Mouse (Mus musculus) CH12.LX (cell line): ENCODE results near the gene Serpind1. TPM values are rescaled to one million over a fixed set of nuclear protein-coding genes. Genes with fewer than 3 reads are reported as not detected.

Experiments used
- DNase-seq: peaks from one replicate; pipeline ENCODE4 v3.0.0-alpha.2; 2013; ENCODE audit errors: extremely low read depth
- H3K27ac ChIP-seq: 2 replicates; pipeline ENCODE4 v1.5.1; 2012; ENCODE audit warnings: low read depth, mild to moderate bottlenecking, control low read depth, moderate library complexity; ENCODE audit not compliant: insufficient read depth
- H3K27me3 ChIP-seq: replicated peaks from 2 replicates; pipeline ENCODE3; 2012; ENCODE audit warnings: inconsistent platforms
- H3K36me3 ChIP-seq, 2 experiments: replicated peaks in 1 of 2; 2 replicates each; pipeline versions ENCODE3 to v1.6.1; 2012; ENCODE audit warnings: inconsistent platforms in 1 of 2, low read length in 1 of 2, mild to moderate bottlenecking in 1 of 2, mixed read lengths in 1 of 2, moderate library complexity in 1 of 2; ENCODE audit not compliant: control insufficient read depth in 1 of 2, insufficient read depth in 1 of 2
- H3K4me1 ChIP-seq, 2 experiments: 2 replicates each; pipeline ENCODE4 v1.6.1; 2012; ENCODE audit warnings: inconsistent platforms in 1 of 2, moderate library complexity in 1 of 2; ENCODE audit not compliant: insufficient read depth in 2 of 2, control insufficient read depth in 1 of 2
- H3K4me2 ChIP-seq: 2 replicates; pipeline ENCODE4 v1.6.1; 2012; ENCODE audit warnings: low read depth, mild to moderate bottlenecking, control low read depth; ENCODE audit not compliant: poor library complexity, insufficient read depth, severe bottlenecking
- H3K4me3 ChIP-seq, 3 experiments: fragments of 150-350 bp in 1 of 3; sonication (generic) in 1 of 3; replicated peaks in 1 of 3; 2 replicates each; pipeline versions ENCODE3 to v1.5.1; 2011 to 2012; ENCODE audit warnings: low read depth in 2 of 3, low read length in 2 of 3, mild to moderate bottlenecking in 2 of 3, moderate library complexity in 2 of 3, control low read depth in 1 of 3, improper control_type of control experiment in 1 of 3, inconsistent platforms in 1 of 3, mixed read lengths in 1 of 3; ENCODE audit not compliant: poor library complexity in 1 of 3
- H3K79me2 ChIP-seq: replicated peaks from 2 replicates; pipeline ENCODE4 v1.6.1; 2012; ENCODE audit warnings: mild to moderate bottlenecking, moderate library complexity; ENCODE audit not compliant: control insufficient read depth, poor library complexity, insufficient read depth, severe bottlenecking; ENCODE audit errors: extremely low read depth
- H3K9ac ChIP-seq: 2 replicates; pipeline ENCODE4 v1.6.1; 2012; ENCODE audit warnings: low read depth, mild to moderate bottlenecking, control low read depth, moderate library complexity; ENCODE audit not compliant: insufficient read depth
- H3K9me3 ChIP-seq: replicated peaks from 2 replicates; pipeline ENCODE3; 2012; ENCODE audit warnings: low read length, inconsistent platforms, mixed read lengths
- CTCF ChIP-seq, 2 experiments: IDR thresholded peaks in 1 of 2; conservative IDR thresholded peaks in 1 of 2; 2 replicates each; pipeline ENCODE4 v1.5.1; 2011 to 2012; ENCODE audit warnings: low read depth in 2 of 2, low read length in 2 of 2, improper control_type of control experiment in 1 of 2, inconsistent platforms in 1 of 2, mild to moderate bottlenecking in 1 of 2, moderate library complexity in 1 of 2
- E2F4 ChIP-seq: IDR thresholded peaks from 2 replicates; pipeline ENCODE4 v1.6.1; 2011; ENCODE audit warnings: low read depth, low read length, improper control_type of control experiment; ENCODE audit not compliant: insufficient replicate concordance
- EP300 ChIP-seq: IDR thresholded peaks from 2 replicates; pipeline ENCODE4 v1.6.1; 2011; ENCODE audit warnings: low read length, improper control_type of control experiment
- ETS1 ChIP-seq: conservative IDR thresholded peaks from 2 replicates; pipeline ENCODE4 v1.6.1; 2012; ENCODE audit warnings: low read depth, mild to moderate bottlenecking, inconsistent platforms, low read length, improper control_type of control experiment, moderate library complexity
- GABPA ChIP-seq: IDR thresholded peaks from 2 replicates; pipeline ENCODE4 v1.6.1; 2012; ENCODE audit warnings: low read depth, low read length, improper control_type of control experiment, inconsistent platforms; ENCODE audit not compliant: insufficient replicate concordance
- IRF4 ChIP-seq: IDR thresholded peaks from 2 replicates; pipeline ENCODE4 v1.6.1; 2014; ENCODE audit warnings: low read depth, mild to moderate bottlenecking, inconsistent platforms, low read length, improper control_type of control experiment
- JUND ChIP-seq: conservative IDR thresholded peaks from 2 replicates; pipeline ENCODE4 v1.6.1; 2011; ENCODE audit warnings: low read depth, low read length, improper control_type of control experiment
- KAT2A ChIP-seq: IDR thresholded peaks from 2 replicates; pipeline ENCODE4 v1.6.1; 2012; ENCODE audit warnings: low read length, improper control_type of control experiment, inconsistent platforms; ENCODE audit not compliant: insufficient replicate concordance
- MAFK ChIP-seq: IDR thresholded peaks from 2 replicates; pipeline ENCODE4 v1.6.1; 2011; ENCODE audit warnings: low read length, improper control_type of control experiment; ENCODE audit not compliant: insufficient replicate concordance
- MEF2A ChIP-seq: IDR thresholded peaks from 2 replicates; pipeline ENCODE4 v1.6.1; 2014; ENCODE audit warnings: low read depth, mild to moderate bottlenecking, inconsistent platforms, low read length, improper control_type of control experiment, borderline replicate concordance
- NRF1 ChIP-seq: IDR thresholded peaks from 2 replicates; pipeline ENCODE4 v1.6.1; 2014; ENCODE audit warnings: low read depth, mild to moderate bottlenecking, inconsistent platforms, low read length, improper control_type of control experiment, moderate library complexity
- PAX5 ChIP-seq: IDR thresholded peaks from 2 replicates; pipeline ENCODE4 v1.6.1; 2012; ENCODE audit warnings: low read length, inconsistent platforms, mixed read lengths
- POLR2A ChIP-seq: IDR thresholded peaks from 2 replicates; pipeline ENCODE4 v1.6.1; 2011; ENCODE audit warnings: low read depth, mild to moderate bottlenecking, improper control_type of control experiment, low read length
- POLR2AphosphoS2 ChIP-seq: IDR thresholded peaks from 2 replicates; pipeline ENCODE4 v1.6.1; 2011; ENCODE audit warnings: low read depth, low read length, improper control_type of control experiment
- RAD21 ChIP-seq: IDR thresholded peaks from 2 replicates; pipeline ENCODE4 v1.6.1; 2011; ENCODE audit warnings: low read depth, mild to moderate bottlenecking, low read length, improper control_type of control experiment, moderate library complexity
- RCOR1 ChIP-seq: conservative IDR thresholded peaks from 2 replicates; pipeline ENCODE4 v1.6.1; 2012; ENCODE audit warnings: low read depth, mild to moderate bottlenecking, inconsistent platforms, low read length, improper control_type of control experiment
- SMC3 ChIP-seq: IDR thresholded peaks from 2 replicates; pipeline ENCODE4 v1.6.1; 2011; ENCODE audit warnings: low read depth, low read length, improper control_type of control experiment
- TBP ChIP-seq: conservative IDR thresholded peaks from 2 replicates; pipeline ENCODE4 v1.6.1; 2011; ENCODE audit warnings: low read depth, low read length, improper control_type of control experiment
- TCF12 ChIP-seq: IDR thresholded peaks from 2 replicates; pipeline ENCODE4 v1.6.1; 2014; ENCODE audit warnings: low read depth, mild to moderate bottlenecking, inconsistent platforms, low read length, improper control_type of control experiment
- USF1 ChIP-seq: IDR thresholded peaks from 2 replicates; pipeline ENCODE4 v1.6.1; 2014; ENCODE audit warnings: low read depth, mild to moderate bottlenecking, inconsistent platforms, low read length, improper control_type of control experiment
- ZC3H11A ChIP-seq: IDR thresholded peaks from 2 replicates; pipeline ENCODE4 v1.6.1; 2012; ENCODE audit warnings: low read depth, mild to moderate bottlenecking, inconsistent platforms, low read length, improper control_type of control experiment
- ZMIZ1 ChIP-seq: IDR thresholded peaks from 2 replicates; pipeline ENCODE4 v1.6.1; 2012; ENCODE audit warnings: low read depth, mild to moderate bottlenecking, inconsistent platforms, low read length, improper control_type of control experiment
- ZNF384 ChIP-seq: IDR thresholded peaks from 2 replicates; pipeline ENCODE4 v1.6.1; 2012; ENCODE audit warnings: low read depth, low read length, improper control_type of control experiment, inconsistent platforms
- dilution Hi-C: fragments of 300-500 bp; cut with MboI; formaldehyde crosslinking; loops from 2 replicates; pipeline ENCODE4 v1.14.3; 2020; ENCODE audit warnings: low sequenced_read_pairs; ENCODE audit not compliant: extremely low pct_unique_long_range_greater_than_20kb, extremely low pct_ligation_motif_present
- in situ Hi-C: fragments of 300-500 bp; cut with MboI; formaldehyde crosslinking; loops from 3 replicates; pipeline ENCODE4 v1.14.3; 2019; ENCODE audit warnings: low sequenced_read_pairs, low pct_ligation_motif_present, low pct_unique_long_range_greater_than_20kb, mixed read lengths
- polyA plus RNA-seq: library from polyadenylated mRNA; unstranded; fragments of >175 nt; gene quantifications from 2 replicates; pipeline ENCODE4 v1.2.1, GENCODE M21; 2012; ENCODE audit warnings: low read depth; ENCODE audit not compliant: insufficient read length
- total RNA-seq, 2 experiments: library from RNA; depleted of rRNA; stranded (reverse); fragments of 300-350 nt in 1 of 2; fragments of >200 nt in 1 of 2; gene quantifications; 2 replicates each; pipeline ENCODE4 v1.2.3; 2012 to 2014

Serpind1 gene
- total and polyA plus RNA-seq, 3 experiments = 6.8 to 15.6 (median 13.9) TPM

DNA sequence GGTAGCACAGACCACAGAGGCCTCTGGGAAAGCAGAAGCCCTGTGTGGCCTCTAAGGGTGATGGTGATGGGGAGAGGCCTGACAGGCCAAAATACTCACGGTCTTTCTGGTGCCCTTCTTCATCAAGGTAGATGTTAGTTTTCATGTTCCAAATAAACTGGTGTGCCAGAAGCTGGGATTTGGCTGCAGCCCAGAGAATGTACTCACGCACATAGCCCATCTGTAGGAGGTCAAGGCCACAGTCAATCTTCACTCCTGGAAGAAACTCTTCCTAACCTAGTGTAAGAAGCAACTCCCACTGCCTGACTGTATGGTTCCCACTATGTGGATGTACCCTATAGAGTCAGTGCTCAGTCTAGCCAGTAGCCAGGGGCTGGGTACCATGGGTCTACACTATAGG lies 40.2 kb upstream of the Serpind1 start:
- dilution Hi-C loops = no loop called here
- Histone ChIP-seq H3K9ac (no peak overlapping the region), H3K79me2 (no peaks in the 10 kb centered on the region), H3K9me3 (no peaks in the 10 kb centered on the region), H3K27me3 (no peaks in the 10 kb centered on the region), H3K4me3 (no peak overlapping the region), H3K27ac (no peak overlapping the region), H3K4me2 (no peak overlapping the region), H3K4me1 (no peaks in the 10 kb centered on the region), H3K36me3 (peaks cover 62 to 85% of the 10 kb centered on the region in 2 experiments)
- in situ Hi-C loops = no loop called here
- no peak for DNase-seq
- no peak for TF ChIP-seq NRF1
- TF ChIP-seq ZMIZ1 = no peak

DNA sequence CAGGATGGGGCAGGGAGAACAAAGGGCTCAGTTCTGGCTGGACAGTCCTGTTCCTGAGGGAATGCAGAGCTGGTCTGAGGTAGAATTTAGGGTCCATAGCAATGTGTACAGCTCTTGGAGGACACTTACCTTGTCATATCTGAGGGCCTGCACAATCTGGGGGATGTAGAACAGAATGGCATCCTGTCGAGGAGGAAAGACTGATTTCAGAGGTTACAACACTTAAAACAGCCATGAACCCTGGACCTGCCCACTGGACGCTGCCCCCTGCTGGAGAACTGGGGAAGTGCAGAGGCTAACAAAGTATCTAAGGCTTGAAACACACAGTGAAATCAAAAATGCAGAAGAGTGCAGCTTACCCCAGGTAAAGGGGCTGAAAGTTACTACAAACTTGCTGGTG lies 38.4 kb upstream of the Serpind1 start:
- TF ChIP-seq USF1 (no peak), GABPA (no peak), KAT2A (no peak), EP300 (no peak), POLR2A (no peak), RCOR1 (no peak), TBP (no peak), ZMIZ1 (no peak), JUND (no peak), MAFK (no peak), MEF2A (no peak), PAX5 (no peak), NRF1 (no peak), ETS1 (no peak), ZC3H11A (no peak; the same call in 1 of the 2 replicates), E2F4 (no peak), RAD21 (peak; percentile 69), TCF12 (no peak), SMC3 (peak; percentile 96), POLR2AphosphoS2 (no peak), CTCF (conservative IDR thresholded peaks at IDR 0.05 in 1 of 2, IDR thresholded peaks at IDR 0.05 in 1 of 2; ENCODE audit: low read depth in 2 of 2, low read length in 2 of 2) (peak; percentile 97 to 100), IRF4 (0 out of 2 replicates have a peak, but pooled peaks have one; percentile 10), ZNF384 (no peak)
- no peak overlapping the region for H3K9ac ChIP-seq
- no peak overlapping the region for H3K4me2 ChIP-seq
- peak; percentile 77 for DNase-seq
- H3K27me3 ChIP-seq = no peaks in the 10 kb centered on the region
- no peaks in the 10 kb centered on the region for H3K9me3 ChIP-seq
- dilution Hi-C loops (no loop called here), in situ Hi-C loops (no loop called here)
- H3K27ac ChIP-seq = no peak overlapping the region
- peaks cover 64 to 87% of the 10 kb centered on the region in 2 experiments for H3K36me3 ChIP-seq
- H3K79me2 ChIP-seq = no peaks in the 10 kb centered on the region
- no peaks in the 10 kb centered on the region for H3K4me1 ChIP-seq
- no peak overlapping the region for H3K4me3 ChIP-seq
